Mouse (Mus musculus): Measurements from ENCODE around the gene Ecpas. TPM values are rescaled to one million over a fixed set of nuclear protein-coding genes. Genes with fewer than 3 reads are reported as not detected.

Ecpas gene
- polyA plus RNA-seq, 1 experiment from 2014 or later = 47.2 TPM

GRCm38 (mm10) chr4:58763417-58763816, 149.1 kb downstream of the Ecpas start:
- Histone ChIP-seq H3K4me2 (ENCODE audit: low read depth, low read length) (no peak overlapping the region), H3K27me3 (ENCODE audit: control insufficient read depth, insufficient read depth, low read length) (no peaks in the 10 kb centered on the region), H3K36me3 (replicated peaks; ENCODE audit: control insufficient read depth, insufficient read depth, low read depth, low read length) (no peaks in the 10 kb centered on the region), H3K4me3 (ENCODE audit: low read depth, low read length) (no peak overlapping the region), H3K27ac (replicated peaks; ENCODE audit: low read depth, low read length) (no peak overlapping the region), H3K9ac (replicated peaks; ENCODE audit: low read length) (no peak overlapping the region), H3K9me3 (replicated peaks; ENCODE audit: control insufficient read depth, low read length) (no peaks in the 10 kb centered on the region), H3K4me1 (ENCODE audit: control insufficient read depth, insufficient read depth, low read length) (no peaks in the 10 kb centered on the region)
- DNase-seq (ENCODE audit: low spot score) (no peak), ATAC-seq (replicated peaks; ENCODE audit: insufficient number of reproducible peaks, low FRiP score, low TSS enrichment, low read depth) (no peak)
- WGBS = 80% methylated on average over 3 of the region's 3 CpGs

DNA sequence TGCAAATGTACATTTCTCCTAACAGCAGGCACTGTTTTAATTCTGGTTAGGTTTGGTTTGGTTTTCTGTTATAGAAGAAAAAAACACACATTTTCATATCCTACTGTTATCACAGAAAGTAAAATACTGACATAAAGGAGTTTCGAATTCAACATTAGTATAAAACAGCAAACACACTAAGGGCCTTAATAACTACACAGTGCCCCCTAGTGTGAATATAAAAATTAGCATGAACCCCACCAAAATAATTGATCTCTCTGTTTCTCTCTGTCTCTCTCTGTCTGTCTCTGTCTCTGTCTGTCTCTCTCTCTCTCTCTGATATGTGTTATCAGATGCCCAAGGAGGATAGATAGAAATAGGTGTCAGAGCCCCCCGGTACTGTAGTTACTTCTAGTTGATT, 163.0 kb downstream of the Ecpas start:
- H3K9me3 ChIP-seq (replicated peaks; ENCODE audit: control insufficient read depth, low read length) = no peaks in the 10 kb centered on the region
- ATAC-seq (replicated peaks; ENCODE audit: insufficient number of reproducible peaks, low FRiP score, low TSS enrichment, low read depth) (no peak), DNase-seq (ENCODE audit: low spot score) (peak; percentile 73)
- no peaks in the 10 kb centered on the region for H3K4me1 ChIP-seq (ENCODE audit: control insufficient read depth, insufficient read depth, low read length)
- no peaks in the 10 kb centered on the region for H3K27me3 ChIP-seq (ENCODE audit: control insufficient read depth, insufficient read depth, low read length)
- no peaks in the 10 kb centered on the region for H3K36me3 ChIP-seq (replicated peaks; ENCODE audit: control insufficient read depth, insufficient read depth, low read depth, low read length)
- H3K27ac ChIP-seq (replicated peaks; ENCODE audit: low read depth, low read length) = no peak overlapping the region; the same call in 1 of the 2 replicates
- 67% methylated on average over 2 of the region's 2 CpGs for WGBS
- H3K9ac ChIP-seq (replicated peaks; ENCODE audit: low read length) = no peak overlapping the region
- no peak overlapping the region for H3K4me3 ChIP-seq (ENCODE audit: low read depth, low read length)
- no peak overlapping the region for H3K4me2 ChIP-seq (ENCODE audit: low read depth, low read length)

- peak; percentile 64 for DNase-seq (ENCODE audit: low spot score)
- H3K9me3 ChIP-seq (replicated peaks; ENCODE audit: control insufficient read depth, low read length) = no peaks in the 10 kb centered on the region
- peak overlapping the region; percentile 63 for H3K27ac ChIP-seq (replicated peaks; ENCODE audit: low read depth, low read length)
- H3K36me3 ChIP-seq (replicated peaks; ENCODE audit: control insufficient read depth, insufficient read depth, low read depth, low read length) = no peaks in the 10 kb centered on the region
- no peak overlapping the region for H3K4me3 ChIP-seq (ENCODE audit: low read depth, low read length)
- peak; percentile 48; the same call in 1 of the 2 replicates for ATAC-seq (replicated peaks; ENCODE audit: insufficient number of reproducible peaks, low FRiP score, low TSS enrichment, low read depth)
- H3K4me1 ChIP-seq (ENCODE audit: control insufficient read depth, insufficient read depth, low read length) = no peaks in the 10 kb centered on the region
- H3K4me2 ChIP-seq (ENCODE audit: low read depth, low read length) = peak overlapping the region; percentile 14; the same call in 1 of the 2 replicates
- peak overlapping the region; percentile 23; the same call in 1 of the 2 replicates for H3K9ac ChIP-seq (replicated peaks; ENCODE audit: low read length)
- no peaks in the 10 kb centered on the region for H3K27me3 ChIP-seq (ENCODE audit: control insufficient read depth, insufficient read depth, low read length)
- 24% methylated on average over 10 of the region's 10 CpGs for WGBS
Measured at GRCm38 (mm10) chr4:58749101-58749500, 163.4 kb downstream of the Ecpas start.

Other genes starting within 250 kb of the Ecpas start
- not detected in 2 replicates for gene Olfr267, start 125.0 kb downstream of the Ecpas start, polyA plus RNA-seq (2014; fragmentation: Nextera tagmentation; extraction: Ambion mirVana)
- 0.97 and 1.4 TPM in 2 replicates for gene Zkscan16, start 30.9 kb upstream of the Ecpas start, polyA plus RNA-seq (2014; fragmentation: Nextera tagmentation; extraction: Ambion mirVana)
- gene Ptgr1, start 74.4 kb upstream of the Ecpas start, polyA plus RNA-seq (2014; fragmentation: Nextera tagmentation; extraction: Ambion mirVana) = 22.8 and 24.0 TPM in 2 replicates
- gene Dnajc25, start 82.3 kb upstream of the Ecpas start, polyA plus RNA-seq (2014; fragmentation: Nextera tagmentation; extraction: Ambion mirVana) = 6.1 and 6.3 TPM in 2 replicates
- 4.7 and 7.4 TPM in 2 replicates for gene Gm20503, start 90.5 kb upstream of the Ecpas start, polyA plus RNA-seq (2014; fragmentation: Nextera tagmentation; extraction: Ambion mirVana)
- gene Gng10, start 122.3 kb upstream of the Ecpas start, polyA plus RNA-seq (2014; fragmentation: Nextera tagmentation; extraction: Ambion mirVana) = 165 and 197 TPM in 2 replicates
- not detected in 2 replicates for gene AI481877, start 226.2 kb upstream of the Ecpas start, polyA plus RNA-seq (2014; fragmentation: Nextera tagmentation; extraction: Ambion mirVana)